Mouse (Mus musculus) heart, embryonic 13.5 days (tissue): ENCODE data around the gene Serpini1. TPM values are rescaled to one million over a fixed set of nuclear protein-coding genes. Genes with fewer than 3 reads are reported as not detected.
"Not testable (repeated sequence)": the region's sequence is repeated elsewhere in the genome, so short reads cannot be mapped to it uniquely, and the experiment has no call there.

Source experiments
- ATAC-seq: fragments of 200-750 bp; cut with Nextera tagmentation; 2 replicates; pipeline ENCODE4 v1.8.0; 2017; ENCODE audit warnings: moderate TSS enrichment; ENCODE audit not compliant: insufficient number of reproducible peaks, low FRiP score, low TSS enrichment; ENCODE audit errors: extremely low read depth
- H3K27ac ChIP-seq: fragments of 300-500 bp; sonication (generic); replicated peaks from 2 replicates; pipeline ENCODE4 v1.5.1; 2015; ENCODE audit warnings: moderate library complexity, mild to moderate bottlenecking, inconsistent platforms
- H3K27me3 ChIP-seq: fragments of 300-500 bp; sonication (generic); replicated peaks from 2 replicates; pipeline ENCODE4 v1.6.1; 2015; ENCODE audit warnings: mild to moderate bottlenecking, inconsistent platforms
- H3K36me3 ChIP-seq: fragments of 300-500 bp; sonication (generic); 2 replicates; pipeline ENCODE4 v1.6.1; 2015; ENCODE audit warnings: mild to moderate bottlenecking, inconsistent platforms
- H3K4me1 ChIP-seq: fragments of 300-500 bp; sonication (generic); 2 replicates; pipeline ENCODE4 v1.6.1; 2015; ENCODE audit warnings: inconsistent platforms
- H3K4me2 ChIP-seq: fragments of 300-500 bp; sonication (generic); 2 replicates; pipeline ENCODE4 v1.6.1; 2015; ENCODE audit warnings: inconsistent platforms, mild to moderate bottlenecking, moderate library complexity
- H3K4me3 ChIP-seq: fragments of 300-500 bp; sonication (generic); 2 replicates; pipeline ENCODE4 v1.5.1; 2015; ENCODE audit warnings: moderate library complexity, mild to moderate bottlenecking, inconsistent platforms
- H3K9ac ChIP-seq: fragments of 300-500 bp; sonication (generic); 2 replicates; pipeline ENCODE4 v1.6.1; 2015; ENCODE audit warnings: inconsistent platforms, mild to moderate bottlenecking, moderate library complexity
- H3K9me3 ChIP-seq: fragments of 300-500 bp; sonication (generic); 2 replicates; pipeline ENCODE4 v1.6.1; 2016; ENCODE audit warnings: inconsistent platforms
- WGBS: fragments of 180-500 bp; shearing (Covaris S2); methylation state at CpG from one replicate; pipeline ENCODE4 v1.1.7; 2015; ENCODE audit warnings: mixed read lengths; 5-methylcytosine and 5-hydroxymethylcytosine counted together
- polyA plus RNA-seq: library from polyadenylated mRNA; unstranded; fragments of >200 nt; fragmentation: Nextera tagmentation; extraction: Ambion mirVana; gene quantifications from 2 replicates; pipeline ENCODE4 v1.2.1, GENCODE M21; 2015

Gene Serpini1
- polyA plus RNA-seq, 1 experiment from 2014 or later = 1.4 TPM

DNA sequence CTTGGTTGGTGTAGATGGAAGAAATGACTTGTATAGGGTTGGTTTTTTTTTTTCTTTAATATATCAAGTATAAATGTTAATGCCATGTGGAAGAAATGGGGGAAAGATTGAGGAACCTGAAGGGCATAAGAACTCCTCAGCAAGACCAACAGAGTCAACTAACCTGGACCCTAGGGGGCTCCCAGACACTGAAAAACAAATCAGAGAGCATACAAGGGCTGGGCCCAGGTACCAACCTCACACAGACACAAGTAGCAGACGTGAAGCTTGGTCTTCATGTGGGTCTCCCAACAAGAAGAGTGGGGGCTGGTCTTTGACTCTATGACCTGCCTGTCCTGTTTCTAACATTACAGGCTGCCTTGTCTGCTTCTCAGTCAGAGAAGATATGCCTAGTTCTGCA lies 82.2 kb downstream of the Serpini1 start:
- Histone ChIP-seq H3K27me3 (no peaks in the 10 kb centered on the region), H3K36me3 (no peaks in the 10 kb centered on the region), H3K4me1 (no peaks in the 10 kb centered on the region), H3K27ac (no peak overlapping the region), H3K9me3 (no peaks in the 10 kb centered on the region), H3K4me3 (no peak overlapping the region), H3K9ac (no peak overlapping the region), H3K4me2 (no peak overlapping the region)
- no peak for ATAC-seq
- 30% methylated on average over 1 of the region's 1 CpGs for WGBS

DNA sequence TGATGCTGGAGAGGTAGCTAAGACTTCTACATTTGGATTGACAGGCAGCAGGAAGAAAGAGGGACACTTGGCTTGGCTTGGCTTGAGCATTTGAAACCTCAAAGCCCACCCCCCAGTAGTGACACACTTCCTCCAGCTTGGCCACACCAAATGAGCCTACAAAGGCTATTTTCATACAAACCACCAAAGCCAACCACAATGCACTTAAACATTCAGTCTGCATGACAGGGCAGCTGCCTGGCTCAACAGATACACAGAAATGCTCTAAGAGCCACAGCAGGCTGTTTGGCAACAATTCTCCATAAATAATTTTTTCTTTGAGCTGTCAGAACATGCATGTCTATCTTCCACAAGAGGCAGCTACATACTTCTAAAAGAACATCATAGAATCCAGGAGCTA lies 90.2 kb downstream of the Serpini1 start:
- ATAC-seq = no peak
- Histone ChIP-seq H3K36me3 (no peaks in the 10 kb centered on the region), H3K4me2 (no peak overlapping the region), H3K9ac (no peak overlapping the region), H3K4me3 (no peak overlapping the region), H3K4me1 (no peaks in the 10 kb centered on the region), H3K27ac (no peak overlapping the region), H3K9me3 (no peaks in the 10 kb centered on the region), H3K27me3 (no peaks in the 10 kb centered on the region)

DNA sequence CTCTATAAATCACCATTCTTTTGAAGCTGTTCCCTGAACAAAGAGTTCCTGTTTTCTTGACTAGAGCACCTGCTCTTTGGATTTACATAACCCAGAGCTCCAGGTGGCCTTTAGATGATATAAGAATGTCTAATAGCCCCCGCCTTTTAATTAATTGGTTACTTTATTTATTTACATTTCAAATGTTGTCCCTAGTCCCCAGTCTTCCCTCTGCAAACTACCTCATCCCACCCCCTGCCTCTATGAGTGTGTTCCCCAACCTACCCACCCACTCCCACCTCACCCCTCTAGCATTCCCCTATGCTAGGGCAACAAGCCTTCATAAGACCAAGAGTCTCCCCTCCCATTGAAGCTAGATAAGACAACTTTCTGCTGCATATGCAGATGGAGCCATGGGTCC lies 90.9 kb downstream of the Serpini1 start:
- WGBS = 75% methylated on average over 1 of the region's 1 CpGs
- no peaks in the 10 kb centered on the region for H3K9me3 ChIP-seq
- H3K4me1 ChIP-seq = no peaks in the 10 kb centered on the region
- no peak overlapping the region for H3K4me2 ChIP-seq
- H3K27ac ChIP-seq = no peak overlapping the region
- no peaks in the 10 kb centered on the region for H3K27me3 ChIP-seq
- H3K4me3 ChIP-seq = no peak overlapping the region
- no peaks in the 10 kb centered on the region for H3K36me3 ChIP-seq
- ATAC-seq = no peak
- H3K9ac ChIP-seq = no peak overlapping the region

DNA sequence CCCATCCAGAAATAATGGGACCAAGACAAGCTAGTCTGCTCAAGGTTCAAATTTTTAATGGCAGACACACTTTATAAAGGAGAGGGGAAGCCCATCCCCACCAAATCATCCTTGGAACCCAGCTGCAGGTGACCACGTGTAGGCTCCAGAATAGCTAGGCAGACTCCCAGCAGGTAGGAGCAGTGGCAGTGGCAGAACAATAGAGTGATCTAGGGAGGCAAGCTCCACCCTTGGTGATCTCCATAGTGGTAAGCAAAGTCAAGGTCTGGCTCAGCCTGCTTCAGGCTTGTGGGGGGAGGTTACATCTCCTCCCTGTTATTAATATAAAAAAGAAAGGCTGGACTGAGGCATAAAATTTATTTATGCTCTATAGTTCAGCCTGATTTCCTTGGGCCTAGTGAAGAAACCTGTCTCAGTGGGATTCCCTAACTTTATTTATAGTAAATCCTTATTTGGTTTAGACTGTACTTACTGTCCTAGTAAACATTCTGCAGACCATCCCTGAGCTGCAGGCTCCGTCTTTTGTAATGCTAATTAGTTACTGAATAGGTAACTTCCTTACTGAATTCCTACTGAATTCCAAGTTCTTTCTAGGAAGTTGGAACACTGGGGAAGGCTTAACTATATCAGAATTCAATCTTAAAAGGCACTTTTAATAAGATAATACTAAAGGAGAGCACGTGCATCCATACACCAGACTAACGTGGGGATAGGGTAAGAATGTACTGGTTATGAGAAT lies 93.2 kb downstream of the Serpini1 start:
- H3K4me2 ChIP-seq, H3K27me3 ChIP-seq, H3K36me3 ChIP-seq, ATAC-seq, H3K27ac ChIP-seq, H3K9ac ChIP-seq, H3K4me1 ChIP-seq, H3K4me3 ChIP-seq, H3K9me3 ChIP-seq: not testable (repeated sequence)
- WGBS = 54% methylated on average over 4 of the region's 4 CpGs

DNA sequence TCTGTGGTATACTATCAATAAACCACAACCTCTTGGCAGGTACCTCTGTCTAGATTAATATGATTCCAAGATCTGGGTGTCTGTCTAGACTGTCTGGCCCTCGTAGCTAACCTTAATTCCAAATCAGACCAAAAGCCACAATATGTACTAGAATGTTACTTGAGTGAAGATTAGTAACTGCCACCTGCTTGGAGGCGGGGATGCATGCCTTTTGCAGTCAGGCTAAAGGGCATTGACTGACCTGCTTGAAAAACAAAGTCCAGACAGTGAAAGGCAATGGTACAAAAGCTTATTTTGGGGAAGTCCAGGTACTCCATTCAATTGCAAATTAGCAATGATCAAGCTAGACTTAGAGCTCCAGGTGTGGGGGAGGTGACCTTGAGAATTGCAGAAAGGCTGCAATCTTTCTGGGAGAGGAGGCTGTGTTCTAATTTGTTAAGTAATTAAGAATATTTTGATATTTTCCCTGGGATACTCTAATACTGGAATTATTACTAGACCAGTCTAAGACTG lies 94.3 kb downstream of the Serpini1 start:
- 66% methylated on average over 2 of the region's 2 CpGs for WGBS
- Histone ChIP-seq H3K27me3 (no peaks in the 10 kb centered on the region), H3K4me2 (no peak overlapping the region), H3K27ac (no peak overlapping the region), H3K36me3 (no peaks in the 10 kb centered on the region), H3K4me1 (no peaks in the 10 kb centered on the region), H3K9me3 (no peaks in the 10 kb centered on the region), H3K9ac (no peak overlapping the region), H3K4me3 (no peak overlapping the region)
- ATAC-seq = no peak

DNA sequence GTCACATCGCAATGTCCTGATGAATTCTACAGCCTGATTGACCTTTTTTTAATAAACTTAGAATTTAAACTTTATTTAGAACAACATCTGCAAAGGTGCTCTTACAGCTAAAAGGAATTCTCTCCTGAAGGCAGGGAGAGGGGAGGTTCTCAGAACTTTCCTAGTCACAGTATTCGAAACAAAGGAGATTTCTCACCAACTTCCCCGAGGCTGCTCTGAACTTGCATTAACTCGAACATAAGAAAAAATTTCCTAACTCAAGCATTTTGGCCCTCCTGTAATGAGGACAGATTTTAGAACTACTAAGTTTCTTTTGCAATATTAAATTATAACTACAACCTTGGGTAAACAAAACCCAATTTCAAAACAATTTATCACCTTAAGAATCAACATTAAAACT lies 96.6 kb downstream of the Serpini1 start:
- ATAC-seq, H3K4me2 ChIP-seq, H3K36me3 ChIP-seq, H3K9ac ChIP-seq, H3K4me3 ChIP-seq, H3K27me3 ChIP-seq, H3K9me3 ChIP-seq, H3K27ac ChIP-seq, H3K4me1 ChIP-seq: not testable (repeated sequence)
- 64% methylated on average over 4 of the region's 4 CpGs for WGBS

DNA sequence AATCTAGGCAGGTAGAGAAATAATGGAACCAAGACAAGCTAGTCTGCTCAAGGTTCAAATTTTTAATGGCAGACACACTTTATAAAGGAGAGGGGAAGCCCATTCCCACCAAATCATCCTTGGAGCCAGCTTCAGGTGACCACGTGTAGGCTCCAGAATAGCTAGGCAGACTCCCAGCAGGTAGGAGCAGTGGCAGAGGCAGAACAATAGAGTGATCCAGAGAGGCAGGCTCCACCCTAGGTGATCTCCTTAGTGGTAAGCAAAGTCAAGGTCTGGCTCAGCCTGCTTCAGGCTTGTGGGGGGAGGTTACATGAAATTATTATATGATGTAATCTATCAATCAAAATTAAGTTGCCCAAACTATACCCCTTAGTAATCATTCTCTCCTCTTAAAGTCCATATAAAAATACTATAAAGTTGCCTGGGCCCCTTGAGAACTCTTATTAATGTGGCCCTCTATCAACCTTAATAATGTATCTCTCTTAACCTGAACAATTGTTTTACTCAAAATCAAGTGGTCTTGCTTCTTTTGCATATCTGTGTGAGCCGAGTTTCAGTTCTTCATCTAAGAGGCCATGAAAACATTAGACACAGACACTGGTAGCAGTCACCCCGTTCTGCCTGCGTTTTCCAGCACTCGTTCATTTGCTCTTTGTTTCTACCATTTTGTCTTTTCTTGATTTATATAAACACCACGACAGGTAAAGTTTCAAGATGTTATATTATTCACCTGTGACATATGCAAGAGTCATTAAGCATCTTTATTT lies 98.4 kb downstream of the Serpini1 start:
- Histone ChIP-seq H3K9ac (no peak overlapping the region), H3K36me3 (no peaks in the 10 kb centered on the region), H3K4me1 (no peaks in the 10 kb centered on the region), H3K4me2 (no peak overlapping the region), H3K27me3 (no peaks in the 10 kb centered on the region), H3K4me3 (no peak overlapping the region), H3K9me3 (no peaks in the 10 kb centered on the region), H3K27ac (no peak overlapping the region)
- WGBS = 72% methylated on average over 6 of the region's 6 CpGs
- ATAC-seq = no peak

DNA sequence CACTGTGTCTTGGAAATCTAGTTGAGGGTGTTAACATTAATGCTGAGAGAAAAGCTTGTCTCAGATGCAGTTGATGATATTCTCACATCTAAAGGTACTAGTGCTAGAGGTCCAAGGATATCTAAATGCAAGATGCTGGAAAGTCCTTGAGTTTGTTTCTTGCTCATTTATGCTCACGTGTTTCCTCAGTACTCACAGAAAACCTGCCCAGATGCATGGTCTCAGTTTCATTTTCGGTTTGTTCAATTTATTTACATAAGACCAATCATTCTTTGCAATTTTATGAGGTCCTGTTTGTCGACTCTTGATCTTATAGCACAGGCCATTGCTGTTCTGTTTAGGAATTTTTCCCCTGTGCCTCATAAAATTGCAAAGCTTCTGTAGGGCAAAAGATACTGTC lies 109.6 kb downstream of the Serpini1 start:
- no peaks in the 10 kb centered on the region for H3K27me3 ChIP-seq
- no peak overlapping the region for H3K4me3 ChIP-seq
- ATAC-seq = no peak
- no peaks in the 10 kb centered on the region for H3K36me3 ChIP-seq
- no peaks in the 10 kb centered on the region for H3K9me3 ChIP-seq
- no peaks in the 10 kb centered on the region for H3K4me1 ChIP-seq
- H3K27ac ChIP-seq = no peak overlapping the region
- no peak overlapping the region for H3K9ac ChIP-seq
- H3K4me2 ChIP-seq = no peak overlapping the region
- WGBS = 74% methylated on average over 3 of the region's 3 CpGs

DNA sequence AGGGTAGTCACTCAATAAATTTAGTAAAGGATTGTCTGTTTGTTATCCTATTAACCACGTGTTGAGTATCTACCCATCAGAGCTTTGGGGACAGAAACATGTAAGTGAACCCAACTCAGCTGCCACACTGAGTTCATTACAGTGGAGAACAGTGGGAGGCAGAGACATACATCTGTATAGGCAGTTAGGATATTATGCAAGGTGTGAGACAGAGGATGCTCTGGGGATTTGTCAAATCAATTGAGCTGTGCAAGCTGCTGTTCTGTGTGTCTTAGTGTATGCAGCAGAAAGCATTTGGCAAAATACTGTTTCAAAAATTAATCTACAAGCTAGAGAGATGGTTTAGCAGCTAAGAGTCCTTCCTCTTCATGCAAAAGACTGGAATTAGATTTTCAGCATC lies 113.1 kb downstream of the Serpini1 start:
- H3K4me3 ChIP-seq = no peak overlapping the region
- no peak overlapping the region for H3K4me2 ChIP-seq
- 51% methylated on average over 1 of the region's 1 CpGs for WGBS
- no peak for ATAC-seq
- H3K4me1 ChIP-seq = no peaks in the 10 kb centered on the region
- H3K27ac ChIP-seq = no peak overlapping the region
- H3K9ac ChIP-seq = no peak overlapping the region
- H3K9me3 ChIP-seq = no peaks in the 10 kb centered on the region
- H3K27me3 ChIP-seq = no peaks in the 10 kb centered on the region
- H3K36me3 ChIP-seq = no peaks in the 10 kb centered on the region

DNA sequence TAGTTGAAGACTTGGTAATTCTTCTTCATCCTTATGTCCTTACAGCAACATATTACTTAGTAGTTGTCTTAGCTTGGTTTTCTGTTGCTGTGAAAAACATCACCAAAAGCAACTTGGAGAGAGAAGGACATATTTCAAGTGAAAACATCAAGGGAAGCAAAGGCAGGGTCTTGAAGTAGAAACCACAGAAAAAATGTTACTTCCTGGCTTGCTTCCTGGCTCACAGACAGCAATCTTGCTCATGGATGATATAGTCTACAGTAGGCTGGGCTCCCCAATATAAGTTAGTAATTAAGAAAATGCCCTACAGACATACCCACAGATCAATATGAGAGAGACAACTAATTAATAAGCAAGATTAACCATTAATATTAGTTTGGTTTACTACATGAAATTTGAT lies 125.5 kb downstream of the Serpini1 start:
- no peak overlapping the region for H3K27ac ChIP-seq
- no peaks in the 10 kb centered on the region for H3K4me1 ChIP-seq
- no peak overlapping the region for H3K9ac ChIP-seq
- no peaks in the 10 kb centered on the region for H3K9me3 ChIP-seq
- no peak overlapping the region for H3K4me2 ChIP-seq
- H3K4me3 ChIP-seq = no peak overlapping the region
- no peaks in the 10 kb centered on the region for H3K27me3 ChIP-seq
- H3K36me3 ChIP-seq = no peaks in the 10 kb centered on the region
- ATAC-seq = no peak

DNA sequence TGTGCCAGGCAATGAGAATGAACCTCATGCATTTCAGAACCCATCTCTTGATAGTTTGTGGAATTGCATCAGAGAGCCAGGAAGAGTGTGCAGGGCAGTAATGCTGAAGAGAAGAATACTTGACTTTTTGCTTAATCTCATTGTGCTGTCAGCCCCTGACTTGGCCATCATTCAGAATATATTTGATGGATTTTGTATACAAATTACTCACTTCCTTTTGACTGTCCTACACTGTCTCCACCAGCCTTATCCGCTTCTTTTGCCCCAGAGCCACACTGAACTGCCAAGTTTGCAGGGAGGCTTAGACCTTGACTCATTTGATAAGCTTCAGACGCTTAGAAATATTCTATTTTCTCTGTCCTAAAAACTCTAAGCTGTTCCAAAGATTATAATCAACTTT lies 129.4 kb downstream of the Serpini1 start:
- 48% methylated on average over 2 of the region's 2 CpGs for WGBS

More for the DNA sequence above, 129.4 kb downstream of the Serpini1 start:
- H3K36me3 ChIP-seq = no peaks in the 10 kb centered on the region
- no peaks in the 10 kb centered on the region for H3K4me1 ChIP-seq
- no peak overlapping the region for H3K4me2 ChIP-seq
- no peaks in the 10 kb centered on the region for H3K27me3 ChIP-seq
- H3K9me3 ChIP-seq = no peaks in the 10 kb centered on the region
- H3K4me3 ChIP-seq = no peak overlapping the region
- H3K9ac ChIP-seq = no peak overlapping the region
- ATAC-seq = no peak
- no peak overlapping the region for H3K27ac ChIP-seq
